Mouse (Mus musculus): ENCODE measurements around the gene Smlr1. TPM values are rescaled to one million over a fixed set of nuclear protein-coding genes. Genes with fewer than 3 reads are reported as not detected.

Smlr1 gene
- polyA plus RNA-seq, 1 experiment from 2014 or later = not detected

DNA sequence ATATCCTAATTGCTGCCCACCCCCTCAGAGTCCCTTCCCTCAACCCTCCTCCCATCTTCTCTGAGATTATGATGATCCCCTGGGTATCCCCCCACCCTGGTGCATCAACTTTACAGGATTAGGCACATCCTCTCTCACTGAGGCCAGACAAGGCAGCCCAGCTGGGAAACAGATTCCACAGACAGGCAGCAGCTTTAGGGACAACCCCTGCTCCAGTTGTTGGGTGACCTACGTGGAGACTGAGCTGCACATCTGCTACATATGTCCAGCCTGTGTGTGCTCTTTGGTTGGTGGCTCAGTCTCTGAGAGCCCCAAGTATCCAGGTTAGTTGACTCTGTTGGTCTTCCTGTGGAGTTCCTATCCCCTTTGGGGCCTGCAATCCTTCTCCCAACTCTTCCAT is 2.7 kb upstream of the Smlr1 start:
- Histone ChIP-seq H3K4me2 (ENCODE audit: low read length) (no peak overlapping the region), H3K9me3 (ENCODE audit: control insufficient read depth, low read length) (no peaks in the 10 kb centered on the region), H3K27ac (ENCODE audit: low read depth) (no peak overlapping the region), H3K27me3 (replicated peaks; ENCODE audit: control insufficient read depth, insufficient read depth, low read length) (no peaks in the 10 kb centered on the region), H3K9ac (ENCODE audit: low read length) (no peak overlapping the region), H3K4me3 (ENCODE audit: low read depth, low read length) (no peak overlapping the region), H3K36me3 (ENCODE audit: control insufficient read depth, insufficient read depth, low read length) (no peaks in the 10 kb centered on the region), H3K4me1 (replicated peaks; ENCODE audit: control insufficient read depth, insufficient read depth, low read length) (no peaks in the 10 kb centered on the region)
- 91% methylated on average over 1 of the region's 1 CpGs for WGBS
- ATAC-seq (replicated peaks; ENCODE audit: low FRiP score, low TSS enrichment, low read depth) (no peak), DNase-seq (ENCODE audit: low spot score) (no peak)

DNA sequence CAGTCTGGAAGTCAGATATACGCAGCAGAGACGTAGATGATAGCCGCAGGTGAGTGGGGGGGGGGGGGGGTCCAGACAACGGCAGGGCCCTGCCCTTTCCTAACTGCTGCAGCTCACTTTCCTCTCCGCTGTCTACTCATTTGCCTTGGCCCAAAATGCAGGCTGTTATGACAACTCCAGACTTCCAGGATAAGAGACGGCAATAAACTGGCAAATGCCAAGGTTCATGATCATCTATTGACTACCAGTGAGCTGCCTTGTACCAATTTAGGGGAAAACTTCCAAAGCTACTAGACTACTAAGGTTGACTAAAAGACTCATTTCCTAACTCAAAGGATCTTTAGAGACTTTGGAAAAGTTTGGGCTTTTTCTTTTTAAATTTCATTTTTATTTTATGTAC is 554 bp upstream of the Smlr1 start:
- no peak for DNase-seq (ENCODE audit: low spot score)
- 87% methylated on average over 6 of the region's 6 CpGs for WGBS
- no peaks in the 10 kb centered on the region for H3K27me3 ChIP-seq (replicated peaks; ENCODE audit: control insufficient read depth, insufficient read depth, low read length)
- H3K27ac ChIP-seq (ENCODE audit: low read depth) = no peak overlapping the region
- no peak overlapping the region for H3K4me2 ChIP-seq (ENCODE audit: low read length)
- 0 out of 2 replicates have a peak, but pooled peaks cover 3% of the 10 kb centered on the region for H3K4me1 ChIP-seq (replicated peaks; ENCODE audit: control insufficient read depth, insufficient read depth, low read length)
- no peaks in the 10 kb centered on the region for H3K36me3 ChIP-seq (ENCODE audit: control insufficient read depth, insufficient read depth, low read length)
- no peak overlapping the region for H3K9ac ChIP-seq (ENCODE audit: low read length)
- no peaks in the 10 kb centered on the region for H3K9me3 ChIP-seq (ENCODE audit: control insufficient read depth, low read length)
- no peak for ATAC-seq (replicated peaks; ENCODE audit: low FRiP score, low TSS enrichment, low read depth)
- no peak overlapping the region for H3K4me3 ChIP-seq (ENCODE audit: low read depth, low read length)

DNA sequence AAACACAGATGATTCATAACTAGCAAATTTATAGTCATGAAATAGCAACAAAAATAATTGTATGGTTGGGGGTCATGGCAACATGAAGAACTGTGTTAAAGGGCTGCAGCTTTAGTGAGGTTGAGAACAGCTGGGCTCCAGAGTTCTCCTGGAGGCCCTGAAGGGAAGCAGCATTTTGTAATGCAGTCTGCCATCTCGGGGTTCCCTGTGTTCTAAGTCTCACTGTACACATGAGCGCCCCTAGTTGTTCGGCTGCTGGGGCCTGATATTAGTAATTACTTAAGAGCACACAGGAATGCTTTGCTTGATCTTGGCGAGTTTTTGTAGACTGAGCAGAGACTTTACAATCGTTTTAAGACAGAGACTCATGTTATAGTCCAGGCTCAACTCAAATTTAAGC is 1.6 kb downstream of the Smlr1 start:
- Histone ChIP-seq H3K4me1 (replicated peaks; ENCODE audit: control insufficient read depth, insufficient read depth, low read length) (0 out of 2 replicates have a peak, but pooled peaks cover 3% of the 10 kb centered on the region), H3K9me3 (ENCODE audit: control insufficient read depth, low read length) (no peaks in the 10 kb centered on the region), H3K4me3 (ENCODE audit: low read depth, low read length) (no peak overlapping the region), H3K4me2 (ENCODE audit: low read length) (no peak overlapping the region), H3K36me3 (ENCODE audit: control insufficient read depth, insufficient read depth, low read length) (no peaks in the 10 kb centered on the region), H3K27ac (ENCODE audit: low read depth) (no peak overlapping the region), H3K9ac (ENCODE audit: low read length) (no peak overlapping the region), H3K27me3 (replicated peaks; ENCODE audit: control insufficient read depth, insufficient read depth, low read length) (no peaks in the 10 kb centered on the region)
- WGBS = 81% methylated on average over 5 of the region's 5 CpGs
- no peak for ATAC-seq (replicated peaks; ENCODE audit: low FRiP score, low TSS enrichment, low read depth)
- no peak for DNase-seq (ENCODE audit: low spot score)

DNA sequence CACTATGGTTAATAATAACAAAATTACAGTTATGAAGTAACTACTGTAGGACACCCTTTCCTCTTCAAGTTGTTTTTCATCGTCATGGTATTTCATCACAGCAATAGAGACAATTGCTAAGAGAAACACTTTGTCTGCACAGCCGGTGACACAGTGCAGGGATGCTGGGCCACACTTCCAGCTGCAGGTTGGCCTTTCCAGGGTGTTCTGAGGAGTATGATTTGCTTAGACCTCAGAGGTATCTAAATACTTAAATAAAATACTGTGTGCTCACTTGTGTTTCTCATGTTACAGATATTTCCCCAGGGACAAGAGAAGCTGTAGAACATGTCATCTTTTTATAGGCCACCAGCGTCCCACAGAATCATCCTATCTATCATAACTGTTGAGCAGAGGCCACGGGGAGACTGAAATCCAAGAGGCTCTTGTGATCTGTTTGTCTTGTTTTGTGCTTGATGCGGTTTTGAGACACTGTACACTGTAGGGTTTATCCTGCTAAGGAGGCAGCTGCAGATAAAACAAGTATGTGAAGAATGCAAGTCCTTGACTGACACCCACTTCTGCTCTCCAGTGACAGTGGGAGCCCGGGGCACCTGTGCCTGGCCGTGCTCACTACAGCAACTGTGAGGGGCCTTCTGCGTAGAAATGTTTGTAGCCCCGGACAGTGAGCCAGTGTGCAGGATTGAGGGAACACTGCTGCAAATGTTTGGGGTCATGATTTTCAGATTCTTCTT is 2.4 kb downstream of the Smlr1 start:
- H3K4me1 ChIP-seq (replicated peaks; ENCODE audit: control insufficient read depth, insufficient read depth, low read length) = 0 out of 2 replicates have a peak, but pooled peaks cover 3% of the 10 kb centered on the region
- no peak overlapping the region for H3K4me2 ChIP-seq (ENCODE audit: low read length)
- H3K9ac ChIP-seq (ENCODE audit: low read length) = no peak overlapping the region
- H3K27ac ChIP-seq (ENCODE audit: low read depth) = no peak overlapping the region
- H3K27me3 ChIP-seq (replicated peaks; ENCODE audit: control insufficient read depth, insufficient read depth, low read length) = no peaks in the 10 kb centered on the region
- DNase-seq (ENCODE audit: low spot score) = no peak
- no peak for ATAC-seq (replicated peaks; ENCODE audit: low FRiP score, low TSS enrichment, low read depth)
- H3K4me3 ChIP-seq (ENCODE audit: low read depth, low read length) = no peak overlapping the region
- H3K36me3 ChIP-seq (ENCODE audit: control insufficient read depth, insufficient read depth, low read length) = no peaks in the 10 kb centered on the region
- no peaks in the 10 kb centered on the region for H3K9me3 ChIP-seq (ENCODE audit: control insufficient read depth, low read length)
- 57% methylated on average over 9 of the region's 9 CpGs for WGBS

DNA sequence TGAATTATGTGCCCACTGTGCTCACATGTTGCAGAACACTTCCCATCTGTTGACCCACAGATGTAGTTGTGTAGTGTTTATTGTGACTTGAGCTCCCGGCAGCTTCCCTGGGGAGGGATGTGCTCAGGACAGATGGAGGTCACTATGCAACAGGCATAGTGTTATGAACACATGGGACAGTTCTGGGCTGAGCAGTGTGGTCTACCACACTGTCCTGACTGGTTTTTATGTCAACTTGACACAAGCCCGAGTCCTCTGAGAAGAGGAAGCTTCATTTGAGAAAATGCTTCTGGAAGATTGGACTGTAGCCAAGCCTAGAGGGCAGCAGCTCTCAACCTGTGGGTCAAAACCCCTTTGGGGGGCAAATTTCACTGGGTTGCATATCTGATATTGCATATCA is 3.0 kb downstream of the Smlr1 start:
- ATAC-seq (replicated peaks; ENCODE audit: low FRiP score, low TSS enrichment, low read depth) (no peak), DNase-seq (ENCODE audit: low spot score) (no peak)
- no peak overlapping the region for H3K4me3 ChIP-seq (ENCODE audit: low read depth, low read length)
- H3K9ac ChIP-seq (ENCODE audit: low read length) = no peak overlapping the region
- H3K9me3 ChIP-seq (ENCODE audit: control insufficient read depth, low read length) = no peaks in the 10 kb centered on the region
- WGBS = 56% methylated on average over 2 of the region's 2 CpGs
- H3K27me3 ChIP-seq (replicated peaks; ENCODE audit: control insufficient read depth, insufficient read depth, low read length) = no peaks in the 10 kb centered on the region
- H3K36me3 ChIP-seq (ENCODE audit: control insufficient read depth, insufficient read depth, low read length) = no peaks in the 10 kb centered on the region
- H3K27ac ChIP-seq (ENCODE audit: low read depth) = no peak overlapping the region
- H3K4me1 ChIP-seq (replicated peaks; ENCODE audit: control insufficient read depth, insufficient read depth, low read length) = 0 out of 2 replicates have a peak, but pooled peaks cover 3% of the 10 kb centered on the region
- no peak overlapping the region for H3K4me2 ChIP-seq (ENCODE audit: low read length)

DNA sequence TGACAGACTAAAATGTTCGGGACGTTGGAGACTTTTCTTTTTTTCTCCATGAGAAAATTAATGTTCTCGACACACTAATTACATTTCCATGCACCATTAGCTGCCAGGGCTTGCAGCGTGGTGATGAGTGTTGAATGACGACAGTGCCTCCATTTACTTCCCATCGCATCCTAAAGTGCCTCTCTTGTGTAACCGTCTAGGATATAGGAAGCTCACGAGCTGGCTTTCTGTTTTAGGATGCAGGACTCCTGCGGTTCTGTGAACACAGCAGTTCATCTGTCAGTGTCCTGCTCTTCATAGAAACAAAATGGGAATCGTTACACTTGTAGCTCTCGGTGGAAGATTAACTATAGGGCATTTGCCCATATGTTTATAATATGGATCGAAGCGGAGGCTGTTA is 4.7 kb downstream of the Smlr1 start:
- no peak for ATAC-seq (replicated peaks; ENCODE audit: low FRiP score, low TSS enrichment, low read depth)
- Histone ChIP-seq H3K9me3 (ENCODE audit: control insufficient read depth, low read length) (no peaks in the 10 kb centered on the region), H3K4me1 (replicated peaks; ENCODE audit: control insufficient read depth, insufficient read depth, low read length) (0 out of 2 replicates have a peak, but pooled peaks cover 3% of the 10 kb centered on the region), H3K4me2 (ENCODE audit: low read length) (no peak overlapping the region), H3K27ac (ENCODE audit: low read depth) (no peak overlapping the region), H3K27me3 (replicated peaks; ENCODE audit: control insufficient read depth, insufficient read depth, low read length) (no peaks in the 10 kb centered on the region), H3K4me3 (ENCODE audit: low read depth, low read length) (no peak overlapping the region), H3K36me3 (ENCODE audit: control insufficient read depth, insufficient read depth, low read length) (no peaks in the 10 kb centered on the region), H3K9ac (ENCODE audit: low read length) (no peak overlapping the region)
- whole genome bisulfite sequencing = 62% methylated on average over 13 of the region's 13 CpGs
- DNase-seq (ENCODE audit: low spot score) = peak; percentile 47

DNA sequence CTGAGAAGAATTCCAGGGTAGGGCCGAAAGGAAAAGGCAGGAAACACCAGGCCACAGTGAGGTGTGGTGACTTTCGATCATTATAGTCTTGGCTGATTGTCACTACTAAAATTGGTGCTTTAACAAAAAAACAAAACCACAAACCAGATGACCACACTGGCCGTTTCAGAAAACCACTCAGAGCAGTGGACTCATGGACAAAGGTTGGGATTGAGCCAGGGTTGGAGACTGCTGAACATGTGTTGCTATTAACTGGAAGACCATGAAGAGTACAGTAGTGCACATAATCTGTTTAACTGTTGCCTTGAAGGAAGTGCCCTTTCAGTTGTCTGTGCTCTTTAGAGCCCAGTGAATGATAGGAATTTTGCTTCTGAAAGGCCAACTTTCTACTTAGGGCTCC is 8.9 kb downstream of the Smlr1 start:
- Histone ChIP-seq H3K4me2 (ENCODE audit: low read length) (no peak overlapping the region), H3K4me3 (ENCODE audit: low read depth, low read length) (no peak overlapping the region), H3K4me1 (replicated peaks; ENCODE audit: control insufficient read depth, insufficient read depth, low read length) (no peaks in the 10 kb centered on the region), H3K36me3 (ENCODE audit: control insufficient read depth, insufficient read depth, low read length) (peaks cover 14% of the 10 kb centered on the region), H3K9me3 (ENCODE audit: control insufficient read depth, low read length) (no peaks in the 10 kb centered on the region), H3K27me3 (replicated peaks; ENCODE audit: control insufficient read depth, insufficient read depth, low read length) (no peaks in the 10 kb centered on the region), H3K27ac (ENCODE audit: low read depth) (no peak overlapping the region), H3K9ac (ENCODE audit: low read length) (no peak overlapping the region)
- DNase-seq (ENCODE audit: low spot score) (no peak), ATAC-seq (replicated peaks; ENCODE audit: low FRiP score, low TSS enrichment, low read depth) (no peak)
- 83% methylated on average over 3 of the region's 3 CpGs for WGBS

DNA sequence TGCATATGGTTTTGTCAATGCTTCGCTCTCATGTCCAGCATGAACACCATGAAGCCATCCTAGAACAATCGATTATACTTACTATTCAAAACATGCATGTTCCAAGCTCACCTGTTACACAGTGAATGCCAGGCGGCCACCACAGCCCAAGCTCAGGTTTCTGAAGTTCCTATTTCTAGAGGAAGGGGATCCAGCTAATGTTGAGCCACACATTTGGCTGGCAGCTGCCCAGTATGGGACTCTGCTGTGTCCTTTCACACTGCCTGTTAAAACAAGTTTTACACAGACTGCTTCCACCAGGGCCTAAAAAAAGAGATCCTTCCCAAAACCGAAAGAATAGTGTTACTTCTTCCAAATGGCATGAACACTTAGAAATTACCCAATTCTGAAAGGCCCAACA is 9.4 kb downstream of the Smlr1 start:
- Histone ChIP-seq H3K27me3 (replicated peaks; ENCODE audit: control insufficient read depth, insufficient read depth, low read length) (no peaks in the 10 kb centered on the region), H3K4me2 (ENCODE audit: low read length) (no peak overlapping the region), H3K36me3 (ENCODE audit: control insufficient read depth, insufficient read depth, low read length) (peaks cover 14% of the 10 kb centered on the region), H3K4me1 (replicated peaks; ENCODE audit: control insufficient read depth, insufficient read depth, low read length) (no peaks in the 10 kb centered on the region), H3K27ac (ENCODE audit: low read depth) (no peak overlapping the region), H3K9me3 (ENCODE audit: control insufficient read depth, low read length) (no peaks in the 10 kb centered on the region), H3K4me3 (ENCODE audit: low read depth, low read length) (no peak overlapping the region), H3K9ac (ENCODE audit: low read length) (no peak overlapping the region)
- WGBS = 88% methylated on average over 4 of the region's 4 CpGs
- DNase-seq (ENCODE audit: low spot score) = no peak
- ATAC-seq (replicated peaks; ENCODE audit: low FRiP score, low TSS enrichment, low read depth) = no peak

DNA sequence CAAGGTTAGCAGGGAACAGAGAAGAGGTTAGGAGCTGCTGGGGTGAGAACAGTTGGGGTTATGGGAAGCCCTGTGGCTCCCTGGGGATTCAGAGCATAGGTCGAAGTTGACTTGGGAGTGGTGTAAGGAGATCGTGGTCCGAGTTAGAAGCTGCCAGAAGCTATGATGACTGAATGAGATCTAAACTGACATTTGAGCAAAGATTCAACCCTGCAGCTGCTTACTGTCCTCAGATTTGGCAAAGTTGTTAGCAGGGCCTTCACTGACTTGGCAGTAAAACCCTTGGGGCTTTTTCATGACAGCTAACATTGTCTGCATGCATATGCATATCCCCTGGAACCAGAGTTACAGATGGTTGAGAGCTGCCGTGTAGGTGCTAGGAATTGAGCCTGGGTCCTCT is 9.9 kb downstream of the Smlr1 start:
- Histone ChIP-seq H3K4me2 (ENCODE audit: low read length) (no peak overlapping the region), H3K4me3 (ENCODE audit: low read depth, low read length) (no peak overlapping the region), H3K9me3 (ENCODE audit: control insufficient read depth, low read length) (no peaks in the 10 kb centered on the region), H3K4me1 (replicated peaks; ENCODE audit: control insufficient read depth, insufficient read depth, low read length) (no peaks in the 10 kb centered on the region), H3K9ac (ENCODE audit: low read length) (no peak overlapping the region), H3K27ac (ENCODE audit: low read depth) (no peak overlapping the region), H3K36me3 (ENCODE audit: control insufficient read depth, insufficient read depth, low read length) (peaks cover 14% of the 10 kb centered on the region), H3K27me3 (replicated peaks; ENCODE audit: control insufficient read depth, insufficient read depth, low read length) (no peaks in the 10 kb centered on the region)
- 76% methylated on average over 4 of the region's 4 CpGs for WGBS
- DNase-seq (ENCODE audit: low spot score) = peak; percentile 25
- no peak for ATAC-seq (replicated peaks; ENCODE audit: low FRiP score, low TSS enrichment, low read depth)

All from intestine, embryonic 14.5 days (tissue).